In genomic region chr10:111313282-111313681, GRCm38 (mm10) we compare ENCODE assay signal across 22 mouse cellular contexts. TPM values are rescaled to one million over a fixed set of nuclear protein-coding genes. Genes with fewer than 3 reads are reported as not detected.
A peak's percentile ranks its signal among the peaks of the same experiment; 100 is the strongest.
DNase-seq lines count a peak whose midpoint lies in the region; ATAC-seq and TF ChIP-seq lines count a peak whose summit lies in the region.
"Had no signal": no experiment of that assay in that cellular context is flagged by ENCODE, and none has a peak within 500 bp of the region (broad histone marks: within the 10 kb centered on the region; RNA-seq: fewer than 3 reads in every experiment).

No protein-coding gene starts in this region.

- TF ChIP-seq CTCF in lung, embryonic 14.5 days (IDR thresholded peaks at IDR 0.05; ENCODE audit: low read depth), result no peak

- no peak overlapping the region for H3K27ac ChIP-seq in lung, embryonic 14.5 days (ENCODE audit: low read depth)
- H3K27ac ChIP-seq in limb, embryonic 12.5 days, result no peak overlapping the region
- H3K27ac ChIP-seq in forebrain, embryonic 16.5 days (ENCODE audit: low read length), result no peak overlapping the region
- H3K27ac ChIP-seq: embryonic facial prominence, embryonic 12.5 days; heart, embryonic 15.5 days; hindbrain, embryonic 15.5 days; limb, embryonic 15.5 days had no signal

- peak; percentile 10 for DNase-seq in embryo, embryonic 10.5 days (ENCODE audit: low spot score)
- DNase-seq in embryo, embryonic 9.5 days (ENCODE audit: extremely low spot score), result no peak
- peak; percentile 32 for DNase-seq in lung, embryonic 14.5 days
- no peak for DNase-seq in lung, postnatal 25 days (ENCODE audit: low spot score)
- DNase-seq in ES-CJ7 (ENCODE audit: low read depth, low spot score), result peak; percentile 54
- DNase-seq: adrenal gland, postnatal 10 days; cerebellum, adult 18-20 months; cerebellum, postnatal 25 days; gastrocnemius, postnatal 36 days; kidney, postnatal 36 days; layer of hippocampus, postnatal 36 days; lung, postnatal 4 days; midbrain, embryonic 14.5 days; right cerebral cortex, postnatal 14 days; thymus, postnatal 25 days had no signal

- H3K27me3 ChIP-seq in lung, embryonic 14.5 days (ENCODE audit: insufficient read depth, low read length), result no peaks in the 10 kb centered on the region
- H3K27me3 ChIP-seq in limb, embryonic 12.5 days, result no peaks in the 10 kb centered on the region
- H3K27me3 ChIP-seq in forebrain, embryonic 16.5 days (replicated peaks; ENCODE audit: control insufficient read depth, insufficient read depth, low read length), result no peaks in the 10 kb centered on the region
- H3K27me3 ChIP-seq: embryonic facial prominence, embryonic 12.5 days; heart, embryonic 15.5 days; hindbrain, embryonic 15.5 days; limb, embryonic 15.5 days had no signal

- no peak overlapping the region for H3K4me2 ChIP-seq in lung, embryonic 14.5 days
- H3K4me2 ChIP-seq in limb, embryonic 12.5 days, result no peak overlapping the region
- no peak overlapping the region for H3K4me2 ChIP-seq in forebrain, embryonic 16.5 days (ENCODE audit: low read length)
- H3K4me2 ChIP-seq: embryonic facial prominence, embryonic 12.5 days; heart, embryonic 15.5 days; hindbrain, embryonic 15.5 days; limb, embryonic 15.5 days had no signal

- 53% methylated on average over 6 of the region's 6 CpGs for WGBS in lung, embryonic 14.5 days
- WGBS in limb, embryonic 12.5 days, result 69% methylated on average over 6 of the region's 6 CpGs
- 76% methylated on average over 6 of the region's 6 CpGs for WGBS in forebrain, embryonic 16.5 days

- no peak overlapping the region for H3K4me3 ChIP-seq in lung, embryonic 14.5 days (ENCODE audit: low read depth, low read length)
- no peak overlapping the region for H3K4me3 ChIP-seq in limb, embryonic 12.5 days (replicated peaks)
- no peak overlapping the region for H3K4me3 ChIP-seq in forebrain, embryonic 16.5 days (replicated peaks; ENCODE audit: low read length)
- H3K4me3 ChIP-seq: embryonic facial prominence, embryonic 12.5 days; heart, embryonic 15.5 days; hindbrain, embryonic 15.5 days; limb, embryonic 15.5 days had no signal

- no peak overlapping the region for H3K9ac ChIP-seq in lung, embryonic 14.5 days
- no peak overlapping the region for H3K9ac ChIP-seq in limb, embryonic 12.5 days (replicated peaks)
- no peak overlapping the region for H3K9ac ChIP-seq in forebrain, embryonic 16.5 days (replicated peaks; ENCODE audit: low read depth, low read length)
- H3K9ac ChIP-seq: embryonic facial prominence, embryonic 12.5 days; heart, embryonic 15.5 days; hindbrain, embryonic 15.5 days; limb, embryonic 15.5 days had no signal

- no peaks in the 10 kb centered on the region for H3K4me1 ChIP-seq in lung, embryonic 14.5 days (ENCODE audit: insufficient read depth)
- H3K4me1 ChIP-seq in limb, embryonic 12.5 days (replicated peaks), result no peaks in the 10 kb centered on the region; the same call in none of the 2 replicates
- H3K4me1 ChIP-seq in forebrain, embryonic 16.5 days (replicated peaks; ENCODE audit: control insufficient read depth, insufficient read depth, low read length), result no peaks in the 10 kb centered on the region
- H3K4me1 ChIP-seq: embryonic facial prominence, embryonic 12.5 days; heart, embryonic 15.5 days; hindbrain, embryonic 15.5 days had no signal

- H3K9me3 ChIP-seq in lung, embryonic 14.5 days (ENCODE audit: low read depth, low read length), result no peaks in the 10 kb centered on the region
- no peaks in the 10 kb centered on the region for H3K9me3 ChIP-seq in limb, embryonic 12.5 days
- H3K9me3 ChIP-seq in forebrain, embryonic 16.5 days (ENCODE audit: control insufficient read depth, low read length), result no peaks in the 10 kb centered on the region
- H3K9me3 ChIP-seq: embryonic facial prominence, embryonic 12.5 days; heart, embryonic 15.5 days; hindbrain, embryonic 15.5 days; limb, embryonic 15.5 days had no signal

- ATAC-seq in lung, embryonic 14.5 days (ENCODE audit: insufficient read depth), result peak; percentile 80
- 0 out of 2 replicates have a peak, but pooled peaks have one; percentile 10 for ATAC-seq in limb, embryonic 12.5 days (ENCODE audit: insufficient number of reproducible peaks, insufficient read depth, low FRiP score, low TSS enrichment, low read depth)
- no peak for ATAC-seq in forebrain, embryonic 16.5 days
- ATAC-seq: intestine, embryonic 16.5 days had no signal

- H3K36me3 ChIP-seq in lung, embryonic 14.5 days (ENCODE audit: insufficient read depth), result no peaks in the 10 kb centered on the region
- H3K36me3 ChIP-seq in limb, embryonic 12.5 days, result no peaks in the 10 kb centered on the region
- no peaks in the 10 kb centered on the region for H3K36me3 ChIP-seq in forebrain, embryonic 16.5 days (ENCODE audit: control insufficient read depth, insufficient read depth)
- H3K36me3 ChIP-seq: embryonic facial prominence, embryonic 12.5 days; heart, embryonic 15.5 days; hindbrain, embryonic 15.5 days; limb, embryonic 15.5 days had no signal

RNA-seq across cellular contexts. Expression of gene Bbs10, which starts 14.8 kb away (rescaled TPM):
- polyA plus RNA-seq in lung, embryonic 14.5 days (2014; fragmentation: Nextera tagmentation; extraction: Ambion mirVana), result 5.8 and 6.4 TPM in 2 replicates
- 6.8 and 7.2 TPM in 2 replicates for polyA plus RNA-seq in limb, embryonic 12.5 days (2016; fragmentation: Nextera tagmentation; extraction: Ambion mirVana)
- polyA plus RNA-seq in forebrain, embryonic 16.5 days (2015; fragmentation: Nextera tagmentation; extraction: Ambion mirVana), result 6.4 and 6.5 TPM in 2 replicates

Comparison
In these comparisons a context has a peak if more than half of its experiments do, and no peak if none do; other contexts are left out.
1. DNase-seq: peak in embryo, embryonic 10.5 days (single experiment), lung, embryonic 14.5 days (single experiment) and ES-CJ7 (single experiment); none in embryo, embryonic 9.5 days (single experiment) and lung, postnatal 25 days (single experiment).